Mouse (Mus musculus) neural tube, embryonic 13.5 days (tissue): ENCODE data around the gene Pde4dip. TPM values are rescaled to one million over a fixed set of nuclear protein-coding genes. Genes with fewer than 3 reads are reported as not detected.

Source experiments
- ATAC-seq: fragments of 200-750 bp; cut with Nextera tagmentation; 2 replicates; pipeline ENCODE4 v1.8.0; 2017; ENCODE audit warnings: low read depth, mild to moderate bottlenecking, moderate TSS enrichment, moderate library complexity
- H3K27ac ChIP-seq: fragments of 300-500 bp; sonication (generic); replicated peaks from 2 replicates; pipeline ENCODE4 v1.5.1; 2015; ENCODE audit warnings: moderate library complexity, mild to moderate bottlenecking, inconsistent platforms
- H3K27me3 ChIP-seq: fragments of 300-500 bp; sonication (generic); 2 replicates; pipeline ENCODE4 v1.6.1; 2015; ENCODE audit warnings: mild to moderate bottlenecking, inconsistent platforms
- H3K36me3 ChIP-seq: fragments of 300-500 bp; sonication (generic); 2 replicates; pipeline ENCODE4 v1.6.1; 2015; ENCODE audit warnings: mild to moderate bottlenecking, inconsistent platforms
- H3K4me1 ChIP-seq: fragments of 300-500 bp; sonication (generic); replicated peaks from 2 replicates; pipeline ENCODE4 v1.6.1; 2015; ENCODE audit warnings: inconsistent platforms
- H3K4me2 ChIP-seq: fragments of 300-500 bp; sonication (generic); 2 replicates; pipeline ENCODE4 v1.6.1; 2015; ENCODE audit warnings: inconsistent platforms, mild to moderate bottlenecking, moderate library complexity
- H3K4me3 ChIP-seq: fragments of 300-500 bp; sonication (generic); 2 replicates; pipeline ENCODE4 v1.5.1; 2015; ENCODE audit warnings: mild to moderate bottlenecking, inconsistent platforms
- H3K9ac ChIP-seq: fragments of 300-500 bp; sonication (generic); 2 replicates; pipeline ENCODE4 v1.6.1; 2015; ENCODE audit warnings: moderate library complexity, mild to moderate bottlenecking, inconsistent platforms
- H3K9me3 ChIP-seq: fragments of 300-500 bp; sonication (generic); 2 replicates; pipeline ENCODE4 v1.6.1; 2016; ENCODE audit warnings: inconsistent platforms
- WGBS: fragments of 180-500 bp; shearing (Covaris S2); methylation state at CpG from one replicate; pipeline ENCODE4 v1.1.7; 2015; 5-methylcytosine and 5-hydroxymethylcytosine counted together
- polyA plus RNA-seq: library from polyadenylated mRNA; unstranded; fragments of >200 nt; fragmentation: Nextera tagmentation; extraction: Ambion mirVana; gene quantifications from 2 replicates; pipeline ENCODE4 v1.2.1, GENCODE M21; 2015

The Pde4dip gene
- polyA plus RNA-seq, 1 experiment from 2014 or later, result 66.6 TPM

DNA sequence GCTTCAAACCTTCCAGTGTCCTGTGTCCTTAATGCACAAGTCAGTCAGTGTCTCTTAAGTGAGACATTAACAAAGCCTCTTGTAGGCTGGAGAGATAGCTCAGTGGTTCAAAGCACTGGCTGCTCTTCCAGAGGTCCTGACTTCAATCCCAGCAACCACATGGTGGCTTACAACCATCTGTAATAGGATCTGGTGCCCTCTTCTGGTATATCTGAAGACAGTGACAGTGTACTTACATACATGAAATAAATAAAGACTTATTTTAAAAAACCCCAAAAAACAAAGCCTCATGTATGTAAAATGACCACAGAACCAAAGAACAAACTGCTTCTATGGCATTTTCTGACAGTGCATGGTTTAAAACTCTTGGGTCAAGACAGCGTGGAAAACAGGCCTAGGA is 172.6 kb downstream of the Pde4dip start:
- peaks cover 46% of the 10 kb centered on the region for H3K36me3 ChIP-seq
- no peaks in the 10 kb centered on the region for H3K4me1 ChIP-seq
- H3K27me3 ChIP-seq, result no peaks in the 10 kb centered on the region
- no peak overlapping the region for H3K9ac ChIP-seq
- H3K9me3 ChIP-seq, result no peaks in the 10 kb centered on the region
- no peak overlapping the region for H3K4me3 ChIP-seq
- 89% methylated on average over 1 of the region's 1 CpGs for WGBS
- ATAC-seq, result no peak
- no peak overlapping the region for H3K4me2 ChIP-seq
- no peak overlapping the region for H3K27ac ChIP-seq

DNA sequence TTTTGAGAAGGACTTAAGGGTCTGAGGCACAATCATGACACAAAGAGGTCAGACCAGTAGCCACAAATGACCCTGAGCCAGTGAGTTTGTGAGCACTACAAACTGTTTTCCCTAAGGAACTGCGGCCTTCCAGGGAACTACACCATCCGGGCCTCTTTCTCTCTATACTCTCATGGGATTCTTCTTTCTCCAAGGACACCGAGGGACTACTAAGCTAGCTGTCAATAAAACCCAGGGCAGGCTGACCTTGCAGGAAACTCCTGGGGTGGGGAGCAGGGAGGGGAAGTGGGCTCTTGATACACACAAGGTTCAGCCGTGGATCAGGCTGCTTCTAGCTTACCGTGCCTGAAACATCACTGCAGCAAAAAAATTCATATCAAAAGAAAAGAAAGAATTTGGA is 177.6 kb downstream of the Pde4dip start:
- no peak overlapping the region for H3K4me2 ChIP-seq
- no peaks in the 10 kb centered on the region for H3K27me3 ChIP-seq
- WGBS, result 72% methylated on average over 5 of the region's 5 CpGs
- no peak overlapping the region for H3K4me3 ChIP-seq
- no peak for ATAC-seq
- H3K9ac ChIP-seq, result no peak overlapping the region
- no peaks in the 10 kb centered on the region for H3K4me1 ChIP-seq
- no peaks in the 10 kb centered on the region for H3K9me3 ChIP-seq
- H3K27ac ChIP-seq, result no peak overlapping the region
- peaks cover 33% of the 10 kb centered on the region for H3K36me3 ChIP-seq

DNA sequence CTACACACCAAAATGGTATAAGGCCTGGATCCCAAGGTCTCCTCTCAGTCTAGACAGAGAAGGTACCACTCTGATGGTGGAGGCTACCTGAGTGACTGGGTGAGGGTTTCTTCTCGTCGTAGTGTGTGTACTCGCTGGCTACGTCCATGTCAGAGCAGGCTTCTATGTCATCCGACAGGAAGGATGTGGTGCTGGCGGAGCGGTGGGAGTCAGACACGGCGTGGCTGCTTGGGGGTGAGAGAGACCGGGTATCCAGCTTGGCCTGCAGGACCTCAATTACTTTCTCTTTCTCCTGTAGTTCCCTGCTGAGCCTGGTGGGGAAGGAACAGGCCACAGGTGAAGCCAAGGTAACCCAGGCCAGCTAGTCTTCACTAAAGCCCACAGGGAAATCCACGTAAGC is 178.4 kb downstream of the Pde4dip start:
- H3K27ac ChIP-seq, result no peak overlapping the region
- no peak overlapping the region for H3K4me3 ChIP-seq
- peaks cover 25% of the 10 kb centered on the region for H3K36me3 ChIP-seq
- no peaks in the 10 kb centered on the region for H3K27me3 ChIP-seq
- no peaks in the 10 kb centered on the region for H3K9me3 ChIP-seq
- 91% methylated on average over 11 of the region's 11 CpGs for WGBS
- no peaks in the 10 kb centered on the region for H3K4me1 ChIP-seq
- ATAC-seq, result no peak
- no peak overlapping the region for H3K9ac ChIP-seq
- no peak overlapping the region for H3K4me2 ChIP-seq

DNA sequence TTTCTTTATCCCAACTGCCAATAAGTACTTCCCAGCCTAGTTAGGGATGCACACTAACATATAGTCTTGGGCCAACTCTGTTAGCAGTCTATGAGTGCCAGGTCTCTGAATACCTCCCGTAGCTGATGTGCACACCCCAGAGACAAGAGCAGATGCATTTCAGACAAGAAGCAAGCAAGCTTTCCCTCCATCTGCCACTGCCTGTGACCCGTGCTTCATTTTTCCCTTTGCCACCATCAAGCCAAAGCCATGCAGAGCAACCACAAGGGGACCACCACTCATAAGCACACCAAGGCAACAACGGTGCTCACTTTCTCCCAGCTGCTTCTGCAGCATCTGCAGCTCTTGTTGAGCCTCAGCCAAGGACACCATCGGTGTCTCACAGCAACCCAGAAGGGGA is 181.9 kb downstream of the Pde4dip start:
- 90% methylated on average over 4 of the region's 4 CpGs for WGBS
- Histone ChIP-seq H3K9me3 (no peaks in the 10 kb centered on the region), H3K27me3 (no peaks in the 10 kb centered on the region), H3K27ac (no peak overlapping the region), H3K4me1 (no peaks in the 10 kb centered on the region), H3K4me2 (no peak overlapping the region), H3K4me3 (no peak overlapping the region), H3K9ac (no peak overlapping the region), H3K36me3 (peaks cover 36% of the 10 kb centered on the region)
- ATAC-seq, result no peak

DNA sequence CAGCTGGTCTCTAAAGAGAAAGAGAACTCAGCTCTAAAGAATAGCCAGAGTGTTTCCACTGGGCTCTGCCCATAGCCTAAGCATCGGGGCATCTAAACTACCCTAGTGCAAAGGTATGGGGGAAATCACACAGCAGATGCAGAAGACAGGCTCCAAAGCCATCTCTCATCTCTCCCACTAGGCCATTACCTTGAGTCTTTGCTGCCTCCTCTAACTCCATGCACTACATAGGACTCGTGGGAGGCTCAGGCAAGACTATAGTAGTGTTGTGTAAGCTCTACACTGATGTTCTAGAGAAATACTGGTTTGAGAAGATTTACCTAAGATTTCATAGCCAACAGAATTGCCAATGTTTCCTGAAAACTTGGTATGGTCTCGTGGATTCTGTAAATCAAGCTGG is 183.0 kb downstream of the Pde4dip start:
- 85% methylated on average over 3 of the region's 3 CpGs for WGBS
- no peaks in the 10 kb centered on the region for H3K27me3 ChIP-seq
- H3K4me3 ChIP-seq, result no peak overlapping the region

DNA sequence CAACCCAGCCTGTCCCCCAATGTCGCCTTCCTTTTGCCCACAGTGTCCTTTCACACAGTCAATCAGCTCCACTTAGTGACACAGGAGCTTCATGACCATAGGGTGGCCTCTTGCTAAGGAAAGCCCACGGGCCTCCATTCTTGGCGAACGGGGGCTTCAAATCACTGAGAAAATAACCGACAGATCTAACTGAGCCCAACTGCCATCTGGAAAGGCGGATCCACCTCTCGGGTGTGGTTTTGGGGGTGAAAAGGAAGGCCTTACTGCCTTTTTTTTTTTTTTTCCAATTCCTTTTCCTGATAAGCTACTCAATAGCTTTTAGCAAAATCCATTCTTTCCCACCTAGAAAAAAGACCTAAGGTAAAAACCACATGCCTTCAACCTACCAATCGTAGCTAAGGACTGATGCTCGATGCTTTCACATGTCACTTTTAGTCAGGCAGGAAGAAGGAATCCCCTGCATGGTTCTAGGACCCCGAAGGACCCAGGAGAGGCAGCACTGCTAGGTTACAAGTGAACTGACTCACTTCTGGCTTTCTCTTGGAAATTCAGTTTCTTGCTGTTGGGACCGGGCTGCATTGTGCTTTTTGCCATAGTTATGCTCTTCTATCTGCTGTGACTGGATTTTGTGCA is 185.9 kb downstream of the Pde4dip start:
- H3K4me2 ChIP-seq, result no peak overlapping the region
- H3K9ac ChIP-seq, result no peak overlapping the region
- no peaks in the 10 kb centered on the region for H3K4me1 ChIP-seq
- H3K36me3 ChIP-seq, result peaks cover 31% of the 10 kb centered on the region
- no peak overlapping the region for H3K4me3 ChIP-seq
- H3K9me3 ChIP-seq, result no peaks in the 10 kb centered on the region
- 95% methylated on average over 11 of the region's 11 CpGs for WGBS
- no peak for ATAC-seq
- H3K27ac ChIP-seq, result no peak overlapping the region
- H3K27me3 ChIP-seq, result no peaks in the 10 kb centered on the region

More for the DNA sequence above, 183.0 kb downstream of the Pde4dip start:
- H3K4me2 ChIP-seq, result no peak overlapping the region
- H3K9me3 ChIP-seq, result no peaks in the 10 kb centered on the region
- H3K4me1 ChIP-seq, result no peaks in the 10 kb centered on the region
- no peak overlapping the region for H3K9ac ChIP-seq
- ATAC-seq, result no peak
- H3K27ac ChIP-seq, result no peak overlapping the region
- peaks cover 34% of the 10 kb centered on the region for H3K36me3 ChIP-seq

DNA sequence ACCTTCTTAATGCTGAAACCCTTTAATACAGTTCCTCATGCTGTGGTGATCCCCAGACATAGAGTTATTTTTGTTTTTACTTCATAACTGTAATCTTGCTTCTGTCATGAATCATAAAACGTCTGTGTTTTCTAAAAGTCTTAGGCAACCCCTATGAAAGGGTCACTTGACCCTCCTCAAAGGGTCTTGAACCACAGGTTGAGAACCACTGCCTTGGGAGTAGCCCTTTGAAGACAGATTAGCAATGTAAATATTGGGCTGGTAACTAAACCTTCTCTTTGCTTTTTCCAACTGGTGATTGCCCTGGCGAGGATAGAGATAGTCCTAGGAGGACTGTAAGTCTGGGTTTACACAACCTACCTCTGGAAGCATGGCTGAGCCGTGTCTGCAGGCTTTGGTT is 187.3 kb downstream of the Pde4dip start:
- H3K36me3 ChIP-seq, result peaks cover 31% of the 10 kb centered on the region
- H3K4me2 ChIP-seq, result no peak overlapping the region
- no peak for ATAC-seq

DNA sequence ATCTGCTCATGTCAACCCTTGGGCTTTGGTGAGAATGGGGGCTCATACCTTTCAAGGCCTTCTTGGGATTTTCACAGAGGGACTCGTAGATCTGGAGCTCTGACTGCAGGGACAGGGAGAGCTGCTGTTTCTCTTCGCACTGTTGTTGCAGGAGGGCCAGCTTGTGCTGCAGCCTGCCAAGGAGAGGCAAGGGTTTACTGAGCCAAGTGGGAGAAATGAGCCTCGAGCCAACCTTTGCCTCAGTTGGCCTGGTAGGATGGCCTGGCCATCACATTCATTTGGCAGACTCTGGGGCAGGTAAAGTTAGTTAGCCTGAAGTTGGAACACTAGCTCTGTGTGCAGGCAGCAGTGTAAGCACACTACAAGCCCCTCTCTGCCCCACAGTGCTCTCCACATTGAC is 189.4 kb downstream of the Pde4dip start:
- Histone ChIP-seq H3K36me3 (peaks cover 50% of the 10 kb centered on the region), H3K4me1 (no peaks in the 10 kb centered on the region), H3K9ac (no peak overlapping the region), H3K4me2 (no peak overlapping the region), H3K27me3 (no peaks in the 10 kb centered on the region), H3K4me3 (no peak overlapping the region), H3K9me3 (no peaks in the 10 kb centered on the region), H3K27ac (no peak overlapping the region)
- no peak for ATAC-seq
- WGBS, result 76% methylated on average over 3 of the region's 3 CpGs

More for the DNA sequence above, 187.3 kb downstream of the Pde4dip start:
- Histone ChIP-seq H3K27me3 (no peaks in the 10 kb centered on the region), H3K9me3 (no peaks in the 10 kb centered on the region), H3K27ac (no peak overlapping the region), H3K4me1 (no peaks in the 10 kb centered on the region), H3K4me3 (no peak overlapping the region), H3K9ac (no peak overlapping the region)
- 76% methylated on average over 3 of the region's 3 CpGs for WGBS

DNA sequence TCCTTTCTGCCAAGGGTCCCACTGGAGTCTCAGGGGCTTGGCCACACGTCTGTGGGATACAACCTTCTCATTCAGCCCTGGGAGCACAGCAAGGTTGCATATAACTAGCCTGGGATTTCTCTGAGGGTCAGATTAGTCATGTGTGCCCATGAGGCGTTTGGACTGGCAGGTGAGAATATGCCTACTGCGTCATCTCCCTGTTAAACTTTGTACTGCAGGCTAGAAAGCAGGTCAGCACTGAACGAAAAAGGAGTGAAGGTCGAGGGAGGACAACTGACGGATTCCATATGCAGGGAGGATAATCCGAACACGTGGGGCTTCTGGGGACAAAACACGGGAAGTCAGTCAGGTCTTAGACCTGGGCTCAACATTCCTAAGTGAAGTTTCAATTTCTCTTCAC is 191.2 kb downstream of the Pde4dip start:
- WGBS, result 85% methylated on average over 9 of the region's 9 CpGs
- peaks cover 49% of the 10 kb centered on the region for H3K36me3 ChIP-seq
- no peaks in the 10 kb centered on the region for H3K9me3 ChIP-seq
- no peaks in the 10 kb centered on the region for H3K27me3 ChIP-seq
- ATAC-seq, result no peak
- no peak overlapping the region for H3K4me2 ChIP-seq
- no peaks in the 10 kb centered on the region for H3K4me1 ChIP-seq
- no peak overlapping the region for H3K27ac ChIP-seq
- H3K9ac ChIP-seq, result no peak overlapping the region
- no peak overlapping the region for H3K4me3 ChIP-seq

DNA sequence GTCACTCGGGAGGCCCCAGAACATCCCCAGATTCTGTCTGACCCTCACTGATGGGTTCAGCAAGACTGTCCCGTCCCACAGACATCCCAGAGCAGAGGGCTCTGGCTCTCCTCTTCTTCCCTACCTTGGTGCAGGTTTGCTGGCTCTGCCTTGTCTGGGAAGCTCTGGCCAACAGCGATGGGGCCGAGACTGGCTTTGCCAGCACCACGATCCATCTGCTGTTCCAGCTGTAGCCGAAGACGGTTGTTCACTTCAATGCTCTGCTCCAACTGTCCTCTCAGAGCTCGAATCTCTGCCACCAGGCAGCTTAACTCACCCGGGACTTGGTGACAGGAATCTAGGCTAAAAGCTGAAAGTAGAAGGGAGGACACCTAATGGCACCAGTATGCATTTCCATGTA is 191.6 kb downstream of the Pde4dip start:
- ATAC-seq, result no peak
- H3K27me3 ChIP-seq, result no peaks in the 10 kb centered on the region
- peaks cover 45% of the 10 kb centered on the region for H3K36me3 ChIP-seq
- H3K4me2 ChIP-seq, result no peak overlapping the region
- no peaks in the 10 kb centered on the region for H3K4me1 ChIP-seq
- H3K9ac ChIP-seq, result no peak overlapping the region
- H3K27ac ChIP-seq, result no peak overlapping the region
- no peak overlapping the region for H3K4me3 ChIP-seq
- H3K9me3 ChIP-seq, result no peaks in the 10 kb centered on the region
- 91% methylated on average over 9 of the region's 9 CpGs for WGBS

DNA sequence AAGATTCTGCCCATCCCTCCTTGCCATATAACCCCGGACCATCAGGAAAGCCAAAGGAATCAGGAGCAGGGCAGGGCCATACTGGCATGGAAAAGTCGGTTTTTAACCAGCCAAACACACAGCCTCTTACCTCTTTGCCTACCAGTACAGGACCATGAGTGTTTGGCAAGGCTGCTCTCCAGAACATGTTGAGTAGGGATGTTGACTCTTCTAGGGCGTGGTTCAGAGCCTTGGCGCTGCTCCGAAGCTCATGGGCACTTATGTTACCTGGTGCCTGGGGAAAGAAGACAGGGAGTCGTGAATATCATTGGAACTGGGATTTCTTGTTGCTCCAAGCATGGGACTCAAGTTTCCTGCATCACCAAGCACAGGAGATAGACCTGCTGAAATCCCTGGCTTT is 194.7 kb downstream of the Pde4dip start:
- 92% methylated on average over 6 of the region's 6 CpGs for WGBS
- Histone ChIP-seq H3K9ac (no peak overlapping the region), H3K9me3 (no peaks in the 10 kb centered on the region), H3K36me3 (peaks cover 47% of the 10 kb centered on the region), H3K4me1 (0 out of 2 replicates have a peak, but pooled peaks cover 5% of the 10 kb centered on the region), H3K27me3 (no peaks in the 10 kb centered on the region), H3K27ac (no peak overlapping the region), H3K4me2 (no peak overlapping the region), H3K4me3 (no peak overlapping the region)
- no peak for ATAC-seq

DNA sequence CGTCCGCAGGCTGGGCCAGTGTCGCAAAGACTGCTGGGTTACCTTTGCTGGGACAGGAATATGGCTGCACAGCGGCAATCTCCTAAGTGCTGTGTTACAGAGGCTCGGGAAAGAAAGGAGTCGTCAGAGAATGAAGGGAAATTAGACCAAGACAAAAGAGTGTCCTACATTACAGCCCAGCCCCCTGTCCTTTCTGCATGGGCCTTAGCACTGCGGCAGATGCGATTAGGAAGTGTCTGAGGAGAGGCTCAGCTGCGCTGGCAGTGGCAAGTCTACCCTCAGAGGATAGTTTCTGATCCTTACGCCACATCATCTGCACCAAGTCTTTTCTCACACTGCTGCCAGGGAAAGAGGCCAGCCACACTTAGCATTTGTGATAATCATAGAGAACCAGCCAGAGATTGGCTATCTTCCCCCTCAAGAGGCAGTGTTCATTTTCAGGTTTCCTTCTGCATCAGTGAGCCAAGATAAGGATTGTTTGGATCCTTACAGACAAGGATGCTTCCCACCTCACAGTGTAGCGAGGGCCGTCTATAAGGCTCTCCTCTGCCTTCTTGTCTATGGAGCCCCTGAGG is 197.0 kb downstream of the Pde4dip start:
- H3K4me3 ChIP-seq, result no peak overlapping the region
- 47% methylated on average over 12 of the region's 12 CpGs for WGBS
- H3K4me2 ChIP-seq, result no peak overlapping the region
- H3K9ac ChIP-seq, result no peak overlapping the region
- H3K27me3 ChIP-seq, result peaks cover 3% of the 10 kb centered on the region; the same call in 1 of the 2 replicates
- no peaks in the 10 kb centered on the region for H3K9me3 ChIP-seq
- no peak for ATAC-seq
- H3K27ac ChIP-seq, result no peak overlapping the region
- peaks cover 47% of the 10 kb centered on the region for H3K36me3 ChIP-seq
- 0 out of 2 replicates have a peak, but pooled peaks cover 5% of the 10 kb centered on the region for H3K4me1 ChIP-seq

DNA sequence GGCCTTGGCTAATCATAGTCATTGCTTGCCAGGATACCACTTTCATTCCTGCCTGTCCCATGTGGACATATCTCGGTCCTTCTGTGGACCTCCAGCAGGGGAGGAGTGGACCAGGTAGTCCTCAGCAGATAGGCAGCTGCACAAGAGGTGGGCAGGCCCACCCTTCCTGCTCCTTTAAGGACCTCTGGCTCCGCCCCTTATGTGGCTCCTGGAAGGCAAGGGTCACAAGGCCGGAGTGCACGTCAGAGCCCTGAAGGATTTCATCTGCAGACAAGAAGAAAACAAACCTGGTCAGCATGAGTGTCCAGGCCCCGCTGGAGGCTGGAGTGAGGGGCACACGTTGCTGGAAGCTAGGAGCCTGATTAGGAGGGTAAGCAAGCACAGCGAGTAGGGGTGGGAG is 197.9 kb downstream of the Pde4dip start:
- Histone ChIP-seq H3K27me3 (peaks cover 8% of the 10 kb centered on the region; the same call in 1 of the 2 replicates), H3K9ac (no peak overlapping the region), H3K36me3 (peaks cover 43% of the 10 kb centered on the region), H3K9me3 (no peaks in the 10 kb centered on the region), H3K4me1 (0 out of 2 replicates have a peak, but pooled peaks cover 5% of the 10 kb centered on the region), H3K4me2 (no peak overlapping the region), H3K4me3 (no peak overlapping the region), H3K27ac (no peak overlapping the region)
- 71% methylated on average over 7 of the region's 7 CpGs for WGBS
- ATAC-seq, result no peak
